In genomic region chr8:30923301-30924159, GRCm38 (mm10) we compare ENCODE assay signal across 7 mouse cellular contexts.
DNase-seq lines count a peak whose midpoint lies in the region; ATAC-seq and TF ChIP-seq lines count a peak whose summit lies in the region.

No protein-coding gene starts in this region.

- H3K27ac ChIP-seq in hindbrain, postnatal 0 days: 0 out of 2 replicates have a peak overlapping the region, but pooled peaks have one; percentile 60

- 29% methylated on average over 18 of the region's 18 CpGs for WGBS in hindbrain, postnatal 0 days

- peak; percentile 37 to 49 for DNase-seq in adrenal gland, adult 18-20 months (ENCODE audit: low spot score in 2 of 2)
- peak; percentile 92 to 97 for DNase-seq in cerebellum, postnatal 10 days
- DNase-seq in frontal cortex, postnatal 14 days (ENCODE audit: low spot score in 2 of 2): peak; percentile 53 to 68
- peak; percentile 97 for DNase-seq in hindbrain, postnatal 0 days (ENCODE audit: low spot score)
- DNase-seq in layer of hippocampus, postnatal 36 days: peak; percentile 59 to 69
- DNase-seq in lung, postnatal 4 days: peak; percentile 32 to 49
- peak; percentile 53 to 62 for DNase-seq in right cerebral cortex, postnatal 36 days (ENCODE audit: low spot score in 2 of 2)

- peak; percentile 94 for TF ChIP-seq CTCF in hindbrain, postnatal 0 days (IDR thresholded peaks at IDR 0.05; ENCODE audit: low read depth)

- H3K9ac ChIP-seq in hindbrain, postnatal 0 days (replicated peaks; ENCODE audit: low read length): no peak overlapping the region; the same call in 1 of the 2 replicates

- ATAC-seq in hindbrain, postnatal 0 days: peak; percentile 92

- H3K4me1 ChIP-seq in hindbrain, postnatal 0 days (ENCODE audit: insufficient read depth, low read length): peaks cover 6% of the 10 kb centered on the region; the same call in 1 of the 2 replicates

- no peaks in the 10 kb centered on the region for H3K9me3 ChIP-seq in hindbrain, postnatal 0 days (ENCODE audit: low read length)

- H3K4me2 ChIP-seq in hindbrain, postnatal 0 days (ENCODE audit: low read depth, low read length): peak overlapping the region; percentile 31

- no peaks in the 10 kb centered on the region for H3K27me3 ChIP-seq in hindbrain, postnatal 0 days (ENCODE audit: insufficient read depth, low read length)

- H3K4me3 ChIP-seq in hindbrain, postnatal 0 days (ENCODE audit: low read length): no peak overlapping the region

- no peaks in the 10 kb centered on the region for H3K36me3 ChIP-seq in hindbrain, postnatal 0 days (ENCODE audit: insufficient read depth, low read length)

Comparison
In these comparisons a context has a peak if more than half of its experiments do, and no peak if none do; other contexts are left out.
1. DNase-seq: peak in every context shown above with its lines; median percentile 97 in hindbrain, postnatal 0 days; 94 in cerebellum, postnatal 10 days; 64 in layer of hippocampus, postnatal 36 days; 60 in frontal cortex, postnatal 14 days; 58 in right cerebral cortex, postnatal 36 days; 43 in adrenal gland, adult 18-20 months; 40 in lung, postnatal 4 days.